Mouse (Mus musculus) stomach, postnatal 0 days (tissue): ENCODE measurements around the gene Apobec3.

Source experiments
- CTCF ChIP-seq: IDR thresholded peaks from 2 replicates; pipeline ENCODE4 v1.5.1; 2016; ENCODE audit warnings: antibody characterized with exemption, low read depth, mild to moderate bottlenecking, moderate library complexity
- EP300 ChIP-seq: optimal IDR thresholded peaks from 2 replicates; pipeline ENCODE3; 2016; ENCODE audit warnings: antibody characterized with exemption

GRCm38 (mm10) chr15:79917111-79917720 is 25.8 kb downstream of the Apobec3 start:
- TF ChIP-seq EP300, result no peak
- TF ChIP-seq CTCF, result no peak
